Mouse (Mus musculus): ENCODE data around the gene Spaca4. TPM values are rescaled to one million over a fixed set of nuclear protein-coding genes. Genes with fewer than 3 reads are reported as not detected.
A peak's percentile ranks its signal among the peaks of the same experiment; 100 is the strongest.

The Spaca4 gene
- not detected in 2 replicates for polyA plus RNA-seq (2015; fragmentation: Nextera tagmentation; extraction: Ambion mirVana)

DNA sequence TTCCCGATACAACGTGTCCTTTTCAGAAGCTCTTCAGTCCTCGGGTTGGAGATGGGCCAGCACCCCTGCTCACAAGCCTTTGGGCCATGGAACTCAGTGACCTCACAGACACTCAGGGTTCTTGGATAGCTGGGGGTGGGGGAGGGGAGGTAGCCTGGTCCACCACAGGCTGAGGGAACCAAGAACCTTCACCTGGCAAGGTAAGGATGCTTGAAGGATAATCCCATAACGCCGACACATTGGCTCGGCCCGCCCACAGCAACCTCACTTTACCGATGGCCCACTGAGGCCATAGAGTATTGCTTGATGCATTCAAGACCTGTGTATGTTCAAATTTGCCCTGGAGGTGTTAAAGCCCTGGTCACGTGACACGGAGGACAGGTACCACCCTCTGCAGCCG lies at the start of gene Spaca4:
Gene Spaca4, minus strand, starts transcription at position 101 of the 400 bp plus-strand sequence.
- H3K4me3 ChIP-seq (ENCODE audit: low read depth, low read length), result no peak within 1 kb of the TSS
- H3K27ac ChIP-seq (ENCODE audit: low read length), result no peak within 1 kb of the TSS
- TF ChIP-seq CTCF (IDR thresholded peaks at IDR 0.05), result no peak
- TF ChIP-seq EP300 (IDR thresholded peaks at IDR 0.05), result no peak
- H3K9me3 ChIP-seq (ENCODE audit: low read length), result no peaks in the 10 kb centered on the region
- WGBS, result 87% methylated on average over 11 of the region's 11 CpGs
- no peaks in the 10 kb centered on the region; the same call in 1 of the 2 replicates for H3K4me1 ChIP-seq (ENCODE audit: insufficient read depth, low read depth, low read length)
- H3K36me3 ChIP-seq (ENCODE audit: insufficient read depth, low read length), result peaks cover 18% of the 10 kb centered on the region
- DNase-seq (ENCODE audit: low spot score), result no peak
- no peak within 1 kb of the TSS for H3K4me2 ChIP-seq (replicated peaks; ENCODE audit: low read depth, low read length)
- ATAC-seq, result no peak
- H3K9ac ChIP-seq (replicated peaks; ENCODE audit: low read depth), result no peak within 1 kb of the TSS
- H3K27me3 ChIP-seq (replicated peaks; ENCODE audit: insufficient read depth, low read length), result no peaks in the 10 kb centered on the region

DNA sequence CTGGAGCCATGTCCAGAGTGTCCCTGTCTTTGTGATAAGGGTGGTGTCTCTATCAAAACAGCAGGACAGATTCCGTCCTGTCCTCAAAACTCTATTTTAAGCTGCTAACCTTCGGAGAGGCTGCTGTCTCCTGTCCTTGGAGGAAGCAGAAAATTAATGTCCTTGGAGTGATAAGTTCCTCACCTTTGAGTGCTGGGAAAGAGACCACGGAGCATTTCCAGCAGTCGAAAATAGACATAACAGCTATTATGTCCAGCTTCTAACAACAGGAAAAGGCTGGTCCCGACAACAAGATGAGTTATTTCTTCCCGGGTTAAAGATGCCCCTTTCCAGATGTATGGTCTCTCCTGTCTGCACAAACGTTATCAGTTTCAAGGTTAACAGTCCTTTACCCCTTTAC lies 49.6 kb upstream of the Spaca4 start:
- ATAC-seq (no peak), DNase-seq (ENCODE audit: low spot score) (no peak)
- Histone ChIP-seq H3K4me2 (replicated peaks; ENCODE audit: low read depth, low read length) (no peak overlapping the region), H3K27ac (ENCODE audit: low read length) (no peak overlapping the region), H3K9ac (replicated peaks; ENCODE audit: low read depth) (no peak overlapping the region), H3K27me3 (replicated peaks; ENCODE audit: insufficient read depth, low read length) (no peaks in the 10 kb centered on the region), H3K4me1 (ENCODE audit: insufficient read depth, low read depth, low read length) (no peaks in the 10 kb centered on the region), H3K4me3 (ENCODE audit: low read depth, low read length) (no peak overlapping the region), H3K36me3 (ENCODE audit: insufficient read depth, low read length) (no peaks in the 10 kb centered on the region), H3K9me3 (ENCODE audit: low read length) (no peaks in the 10 kb centered on the region)
- WGBS, result 56% methylated on average over 7 of the region's 7 CpGs
- TF ChIP-seq CTCF (IDR thresholded peaks at IDR 0.05) (no peak), EP300 (IDR thresholded peaks at IDR 0.05) (no peak)

DNA sequence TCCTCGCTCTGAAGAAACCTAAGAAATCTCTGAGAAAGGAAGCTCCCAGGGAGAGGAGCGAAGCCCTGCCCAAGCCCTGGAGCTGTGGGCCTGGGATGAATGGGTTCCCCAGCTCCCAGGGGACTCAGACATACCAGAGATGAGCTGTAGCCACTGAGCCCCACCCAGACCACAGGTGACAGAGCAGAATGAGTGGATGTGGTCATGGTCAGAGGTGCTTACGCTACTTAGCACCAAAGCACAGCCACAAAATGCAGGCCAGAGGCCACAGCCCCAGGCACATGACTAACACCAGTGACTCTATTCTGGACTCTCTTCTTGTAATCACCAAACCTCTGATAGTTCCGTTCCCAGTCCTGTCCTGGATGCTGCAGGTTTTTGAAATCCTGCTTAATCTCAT lies 45.5 kb upstream of the Spaca4 start:
- ATAC-seq (no peak), DNase-seq (ENCODE audit: low spot score) (no peak)
- Histone ChIP-seq H3K4me1 (ENCODE audit: insufficient read depth, low read depth, low read length) (no peaks in the 10 kb centered on the region), H3K27ac (ENCODE audit: low read length) (no peak overlapping the region), H3K4me2 (replicated peaks; ENCODE audit: low read depth, low read length) (no peak overlapping the region), H3K4me3 (ENCODE audit: low read depth, low read length) (no peak overlapping the region), H3K9me3 (ENCODE audit: low read length) (no peaks in the 10 kb centered on the region), H3K36me3 (ENCODE audit: insufficient read depth, low read length) (no peaks in the 10 kb centered on the region), H3K9ac (replicated peaks; ENCODE audit: low read depth) (no peak overlapping the region), H3K27me3 (replicated peaks; ENCODE audit: insufficient read depth, low read length) (no peaks in the 10 kb centered on the region)
- 64% methylated on average over 4 of the region's 4 CpGs for WGBS
- TF ChIP-seq CTCF (IDR thresholded peaks at IDR 0.05) (no peak), EP300 (IDR thresholded peaks at IDR 0.05) (no peak)

DNA sequence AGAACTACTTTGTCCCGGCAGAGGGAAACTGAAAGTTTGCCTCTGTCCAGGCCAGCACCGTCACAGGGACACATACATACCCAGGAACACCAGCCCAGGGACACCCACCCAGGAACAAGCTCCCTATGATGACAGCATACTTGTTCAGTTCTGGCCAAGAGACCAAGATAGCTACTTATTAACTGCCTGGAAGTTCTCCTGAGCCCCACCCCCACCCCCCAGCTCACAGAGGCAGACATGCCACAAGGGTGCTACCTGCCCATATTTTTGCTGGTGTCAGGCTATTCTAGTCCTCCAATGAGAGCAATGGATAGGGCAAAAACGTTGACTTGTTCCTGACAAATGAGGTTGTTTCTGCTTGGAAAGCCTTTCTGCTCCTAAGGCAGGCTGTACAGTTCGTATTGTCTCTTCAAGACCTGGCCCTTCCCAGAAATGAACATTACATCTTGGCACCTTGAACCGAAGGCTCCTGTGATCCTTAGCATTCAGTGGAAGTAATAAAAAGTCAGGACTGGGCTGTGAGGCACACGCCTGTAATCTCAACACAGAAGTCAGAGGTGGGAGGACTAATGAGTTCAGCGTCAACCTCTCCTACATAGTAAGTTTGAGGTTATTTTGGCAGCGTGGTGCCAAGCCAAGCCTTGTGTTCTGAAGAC lies 44.9 kb upstream of the Spaca4 start:
- DNase-seq (ENCODE audit: low spot score) (no peak), ATAC-seq (peak; percentile 46)
- H3K4me2 ChIP-seq (replicated peaks; ENCODE audit: low read depth, low read length), result no peak overlapping the region
- no peak overlapping the region for H3K4me3 ChIP-seq (ENCODE audit: low read depth, low read length)
- no peaks in the 10 kb centered on the region for H3K4me1 ChIP-seq (ENCODE audit: insufficient read depth, low read depth, low read length)
- no peaks in the 10 kb centered on the region for H3K27me3 ChIP-seq (replicated peaks; ENCODE audit: insufficient read depth, low read length)
- no peaks in the 10 kb centered on the region for H3K36me3 ChIP-seq (ENCODE audit: insufficient read depth, low read length)
- H3K9ac ChIP-seq (replicated peaks; ENCODE audit: low read depth), result no peak overlapping the region
- no peaks in the 10 kb centered on the region for H3K9me3 ChIP-seq (ENCODE audit: low read length)
- WGBS, result 59% methylated on average over 8 of the region's 8 CpGs
- H3K27ac ChIP-seq (ENCODE audit: low read length), result no peak overlapping the region
- no peak for TF ChIP-seq CTCF (IDR thresholded peaks at IDR 0.05)
- no peak for TF ChIP-seq EP300 (IDR thresholded peaks at IDR 0.05)

DNA sequence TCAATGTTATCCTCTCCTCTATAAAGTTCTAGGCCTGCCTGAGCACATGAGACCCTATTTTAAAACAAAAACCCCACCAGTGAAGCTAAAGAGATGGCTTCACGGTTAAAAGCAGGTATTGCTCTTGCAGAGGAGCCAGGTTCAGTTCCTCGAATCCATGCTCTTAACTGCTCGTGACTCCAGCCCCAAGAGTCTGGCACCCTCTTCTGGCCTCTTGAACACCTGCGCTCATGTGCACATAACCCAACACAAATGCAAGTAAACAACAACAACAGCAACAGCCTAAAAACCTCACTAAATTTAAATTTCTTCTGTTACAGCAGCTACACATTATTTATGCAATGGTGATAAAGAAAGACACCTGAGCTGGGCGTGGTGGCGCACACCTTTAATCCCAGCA lies 41.9 kb upstream of the Spaca4 start:
- WGBS, result 91% methylated on average over 6 of the region's 6 CpGs
- Histone ChIP-seq H3K9ac (replicated peaks; ENCODE audit: low read depth) (no peak overlapping the region), H3K4me3 (ENCODE audit: low read depth, low read length) (no peak overlapping the region), H3K4me2 (replicated peaks; ENCODE audit: low read depth, low read length) (no peak overlapping the region), H3K27ac (ENCODE audit: low read length) (no peak overlapping the region), H3K36me3 (ENCODE audit: insufficient read depth, low read length) (no peaks in the 10 kb centered on the region), H3K4me1 (ENCODE audit: insufficient read depth, low read depth, low read length) (no peaks in the 10 kb centered on the region), H3K27me3 (replicated peaks; ENCODE audit: insufficient read depth, low read length) (no peaks in the 10 kb centered on the region), H3K9me3 (ENCODE audit: low read length) (no peaks in the 10 kb centered on the region)
- ATAC-seq, result no peak
- TF ChIP-seq CTCF (IDR thresholded peaks at IDR 0.05) (no peak), EP300 (IDR thresholded peaks at IDR 0.05) (no peak)
- DNase-seq (ENCODE audit: low spot score), result no peak

DNA sequence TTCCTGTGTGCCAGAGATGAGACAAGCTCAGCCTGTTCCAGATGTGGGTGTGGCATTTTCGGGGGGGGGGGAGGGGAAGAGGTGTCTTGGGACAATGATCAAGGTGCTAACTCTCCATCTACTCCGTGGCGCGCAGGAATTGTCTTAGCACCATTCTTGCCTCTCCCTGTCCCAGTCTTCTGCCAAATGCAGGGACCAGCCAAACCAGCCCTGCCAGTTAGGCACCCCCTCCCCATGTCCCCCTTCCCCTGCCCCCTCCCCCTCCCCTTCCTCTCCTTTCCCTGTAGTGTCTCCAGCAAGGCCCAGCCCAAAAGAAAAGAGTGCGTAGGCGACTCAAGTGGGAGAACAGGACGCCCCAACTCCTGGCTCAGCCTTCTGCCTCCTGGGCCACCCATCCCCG lies 41.2 kb upstream of the Spaca4 start:
- no peak overlapping the region for H3K27ac ChIP-seq (ENCODE audit: low read length)
- no peak for ATAC-seq

More for the DNA sequence above, 41.2 kb upstream of the Spaca4 start:
- Histone ChIP-seq H3K9me3 (ENCODE audit: low read length) (no peaks in the 10 kb centered on the region), H3K4me1 (ENCODE audit: insufficient read depth, low read depth, low read length) (no peaks in the 10 kb centered on the region), H3K4me2 (replicated peaks; ENCODE audit: low read depth, low read length) (no peak overlapping the region), H3K27me3 (replicated peaks; ENCODE audit: insufficient read depth, low read length) (no peaks in the 10 kb centered on the region), H3K4me3 (ENCODE audit: low read depth, low read length) (no peak overlapping the region), H3K9ac (replicated peaks; ENCODE audit: low read depth) (no peak overlapping the region), H3K36me3 (ENCODE audit: insufficient read depth, low read length) (no peaks in the 10 kb centered on the region)
- DNase-seq (ENCODE audit: low spot score), result no peak
- 38% methylated on average over 8 of the region's 8 CpGs for WGBS
- TF ChIP-seq CTCF (IDR thresholded peaks at IDR 0.05), result no peak
- TF ChIP-seq EP300 (IDR thresholded peaks at IDR 0.05), result no peak

Measured in lung, postnatal 0 days (tissue).